Mouse (Mus musculus): Measurements from ENCODE around the gene Olfr313.
"Not testable (repeated sequence)": the region's sequence is repeated elsewhere in the genome, so short reads cannot be mapped to it uniquely, and the experiment has no call there.

The Olfr313 gene

DNA sequence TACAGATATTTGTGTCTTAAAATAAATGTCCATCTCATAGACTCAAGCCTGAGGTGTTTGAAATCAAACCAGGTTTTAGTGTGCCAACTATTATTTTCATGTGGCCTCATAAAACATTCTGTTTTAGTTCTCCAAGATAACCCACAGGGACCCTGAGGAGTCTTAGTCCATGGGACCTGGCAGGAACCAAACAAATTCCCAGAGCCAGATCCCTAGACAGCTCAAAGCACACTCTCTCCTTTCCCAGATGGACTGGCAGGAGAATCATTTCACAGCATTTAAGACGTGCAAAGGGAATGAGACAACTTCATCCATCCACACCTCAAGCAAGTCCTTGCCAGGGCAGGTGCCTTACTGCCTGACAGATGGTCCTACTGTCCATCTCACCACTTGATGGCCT is at the start of gene Olfr313:
Olfr313 (plus strand) TSS at position 301 of the 400 bp plus-strand sequence.
- in situ Hi-C loops (cut with MboI; ENCODE audit: unreplicated experiment in 2 of 2), result not testable (repeated sequence)

DNA sequence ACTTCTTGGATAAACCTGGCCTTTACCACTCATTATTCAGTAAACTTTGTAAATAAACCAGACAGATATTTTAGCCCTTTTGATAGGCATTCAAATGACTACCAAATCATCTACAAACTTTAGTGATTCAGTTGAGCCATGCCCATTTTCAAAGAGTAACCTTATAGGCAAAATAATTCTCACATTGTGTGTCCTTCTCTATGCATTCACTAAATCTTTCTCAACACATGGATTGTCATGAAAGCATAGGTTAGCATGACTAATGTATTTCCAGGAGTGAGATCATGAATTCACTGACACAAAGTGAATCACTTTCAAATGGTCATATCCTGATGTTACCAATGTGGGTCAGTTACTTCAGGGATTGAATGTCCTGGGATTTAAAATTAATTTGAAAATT is 41.9 kb upstream of the Olfr313 start, which contains the start of gene Olfr315:
Olfr315 (plus strand) TSS at position 301 of the 400 bp plus-strand sequence.
- in situ Hi-C loops (cut with MboI; ENCODE audit: unreplicated experiment in 2 of 2), result no loop called here

DNA sequence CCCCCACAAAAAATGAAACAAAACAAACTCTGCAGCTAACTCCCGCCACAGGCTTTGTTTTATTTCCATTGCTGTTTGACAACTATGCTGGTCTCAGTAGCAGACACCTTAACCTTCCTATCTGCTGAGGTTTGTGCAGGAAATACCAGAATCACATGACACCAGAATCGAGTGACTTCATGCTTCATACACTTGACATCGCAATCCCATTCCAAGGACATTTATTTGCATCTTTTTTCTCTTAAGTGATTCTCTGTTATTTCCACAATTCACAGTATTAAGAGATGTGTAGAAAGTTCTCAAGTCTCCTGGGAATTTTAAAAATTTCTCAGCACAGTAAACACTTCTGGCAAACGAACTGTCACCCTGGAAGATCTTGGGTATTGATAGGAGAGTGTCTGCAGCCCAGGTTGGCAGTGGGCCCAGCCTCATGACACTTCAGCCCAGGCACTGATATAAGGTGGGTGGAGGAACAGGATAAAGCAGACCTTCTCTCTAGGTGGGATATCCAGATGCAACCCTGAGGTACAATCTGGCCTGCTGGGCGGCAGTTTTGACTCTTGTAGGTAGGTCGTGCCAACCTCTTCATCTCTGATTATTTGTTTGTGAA is 32.2 kb upstream of the Olfr313 start, which contains the start of gene Olfr314:
Olfr314 (plus strand) TSS at position 473 of the 610 bp plus-strand sequence.
- in situ Hi-C loops (cut with MboI; ENCODE audit: unreplicated experiment in 2 of 2), result no loop called here

DNA sequence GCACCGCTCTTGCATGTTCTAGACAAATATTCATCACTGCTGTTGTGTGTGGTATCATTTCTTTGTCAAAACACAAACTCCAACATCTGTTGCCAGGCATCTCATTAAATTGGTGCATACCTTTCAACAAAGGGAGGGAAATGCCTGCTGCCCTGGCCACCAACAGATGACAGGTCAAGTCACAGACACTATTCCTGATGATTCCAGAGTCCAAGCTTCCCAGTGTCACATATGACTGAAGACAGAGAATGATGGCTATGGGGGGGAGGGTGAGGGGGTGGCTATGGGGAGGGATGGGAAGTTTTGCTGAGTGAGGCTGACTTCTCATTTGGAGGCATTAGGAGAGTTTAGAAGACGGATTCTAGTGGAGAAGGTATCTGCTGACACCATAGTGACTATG is 30.6 kb upstream of the Olfr313 start:
- in situ Hi-C loops (cut with MboI; ENCODE audit: unreplicated experiment in 2 of 2), result no loop called here

DNA sequence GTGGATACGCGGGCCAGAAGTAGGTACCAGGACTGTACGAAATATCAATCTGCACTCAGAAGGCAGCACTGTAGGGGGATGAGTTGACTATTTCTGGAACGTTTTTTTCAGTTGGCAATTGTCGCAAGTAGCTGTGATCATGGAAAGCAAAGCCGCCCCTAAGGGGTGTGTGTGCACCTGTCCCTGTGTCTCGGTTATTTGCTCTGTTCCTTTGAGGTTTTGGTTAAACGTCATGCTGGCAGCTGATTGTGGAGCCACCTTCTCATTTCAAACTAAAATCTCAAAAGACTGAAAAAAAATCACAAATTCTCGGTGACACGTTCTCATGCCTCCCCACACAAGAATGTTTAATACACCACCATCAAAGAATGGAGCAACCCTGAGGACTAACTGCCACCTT is 27.1 kb upstream of the Olfr313 start:
- in situ Hi-C loops (cut with MboI; ENCODE audit: unreplicated experiment in 2 of 2), result no loop called here

DNA sequence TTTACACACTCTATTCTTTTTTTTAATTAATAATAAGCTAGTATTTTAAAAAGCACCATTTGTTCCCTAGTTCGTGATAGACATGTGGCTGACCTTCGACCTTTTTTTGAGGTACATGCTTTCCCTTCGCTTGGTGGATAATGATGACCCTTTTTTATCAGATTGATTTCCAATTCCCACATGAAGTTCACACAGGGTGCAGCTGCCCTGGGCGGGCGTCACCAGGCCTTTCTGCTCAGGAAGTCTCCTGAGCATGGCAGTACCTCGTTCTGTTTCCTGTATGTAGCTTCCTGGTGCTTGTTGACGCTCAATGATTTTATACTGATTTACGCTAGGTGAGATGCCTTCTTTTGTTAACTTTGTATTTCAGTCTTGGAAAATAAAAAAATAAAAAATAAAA is 26.5 kb upstream of the Olfr313 start:
- in situ Hi-C loops (cut with MboI; ENCODE audit: unreplicated experiment in 2 of 2), result no loop called here

DNA sequence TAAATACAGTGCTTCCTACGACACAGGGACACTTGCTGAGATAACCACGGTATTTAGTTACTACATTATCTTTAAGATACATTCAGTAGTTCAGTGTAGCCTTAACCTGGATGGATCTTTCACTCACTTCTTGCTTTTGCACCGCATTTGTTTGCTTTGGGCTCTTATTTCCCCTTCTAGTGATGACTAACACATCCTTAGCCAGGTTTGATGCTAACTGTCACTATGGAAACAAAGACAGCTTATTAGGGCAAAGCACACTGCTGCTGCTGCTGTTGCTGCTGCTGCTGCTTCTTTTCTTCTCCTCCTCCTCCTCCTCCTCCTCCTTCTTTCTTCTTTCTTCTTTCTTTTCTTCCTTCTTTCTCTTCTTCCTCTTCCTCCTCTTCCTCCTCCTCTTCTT is 25.3 kb upstream of the Olfr313 start:
- in situ Hi-C loops (cut with MboI; ENCODE audit: unreplicated experiment in 2 of 2), result no loop called here

DNA sequence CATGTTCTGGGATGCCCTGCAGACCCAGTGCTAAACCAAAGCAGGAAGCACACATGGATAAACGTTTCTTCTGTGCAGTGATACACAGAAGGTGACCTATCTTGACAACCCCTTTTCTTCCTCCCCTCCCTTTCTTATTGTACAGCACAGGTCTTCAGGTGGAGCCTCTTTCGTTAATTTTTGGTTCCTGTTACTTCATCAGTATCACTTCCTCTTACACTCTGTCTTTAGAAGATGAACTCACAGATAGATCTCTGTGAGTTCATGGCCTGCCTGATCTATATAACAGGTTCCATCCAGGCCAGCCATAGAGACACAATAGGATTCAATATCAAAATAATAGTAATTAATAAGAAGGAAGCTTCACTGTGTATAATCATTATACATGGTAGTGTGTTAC is 24.7 kb upstream of the Olfr313 start:
- in situ Hi-C loops (cut with MboI; ENCODE audit: unreplicated experiment in 2 of 2), result no loop called here

DNA sequence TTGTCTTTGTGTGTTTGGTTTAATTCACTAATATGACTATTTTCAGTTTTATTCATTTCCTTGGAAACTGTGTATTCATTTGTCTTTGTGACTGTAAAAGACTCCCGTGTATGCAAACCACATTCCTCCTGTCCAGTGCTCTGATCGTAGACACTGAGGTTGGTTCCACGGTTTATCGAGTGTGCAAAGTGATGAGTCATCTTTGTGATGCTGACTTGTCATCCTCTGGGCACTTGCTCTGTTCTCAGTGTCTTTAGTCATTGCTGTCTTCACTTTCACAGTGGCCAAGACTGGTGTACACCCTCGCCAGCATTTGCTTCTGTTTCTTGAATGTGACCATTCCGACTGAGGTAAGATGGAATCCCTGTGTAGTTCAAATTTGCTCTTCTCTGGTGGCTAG is 24.2 kb upstream of the Olfr313 start:
- in situ Hi-C loops (cut with MboI; ENCODE audit: unreplicated experiment in 2 of 2), result no loop called here

DNA sequence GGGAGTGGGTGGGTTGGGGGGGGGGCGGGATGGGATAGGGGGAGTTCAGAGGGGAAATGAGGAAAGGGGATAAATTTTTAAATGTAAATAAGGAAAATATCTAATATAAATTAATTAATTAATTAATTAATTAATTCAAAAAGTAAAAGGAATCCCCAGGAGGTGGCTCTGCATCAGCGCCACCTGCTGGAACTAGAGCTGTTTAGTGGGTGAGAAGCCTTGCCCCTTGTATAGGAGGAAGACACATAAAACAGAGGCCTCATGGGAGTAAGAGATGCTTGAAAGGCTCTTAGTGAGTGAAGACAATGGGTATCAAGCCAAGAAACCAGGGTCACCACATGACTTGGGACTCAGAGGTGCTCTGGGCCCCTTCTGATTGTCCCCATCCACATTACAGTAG is 18.9 kb upstream of the Olfr313 start:
- in situ Hi-C loops (cut with MboI; ENCODE audit: unreplicated experiment in 2 of 2), result no loop called here

DNA sequence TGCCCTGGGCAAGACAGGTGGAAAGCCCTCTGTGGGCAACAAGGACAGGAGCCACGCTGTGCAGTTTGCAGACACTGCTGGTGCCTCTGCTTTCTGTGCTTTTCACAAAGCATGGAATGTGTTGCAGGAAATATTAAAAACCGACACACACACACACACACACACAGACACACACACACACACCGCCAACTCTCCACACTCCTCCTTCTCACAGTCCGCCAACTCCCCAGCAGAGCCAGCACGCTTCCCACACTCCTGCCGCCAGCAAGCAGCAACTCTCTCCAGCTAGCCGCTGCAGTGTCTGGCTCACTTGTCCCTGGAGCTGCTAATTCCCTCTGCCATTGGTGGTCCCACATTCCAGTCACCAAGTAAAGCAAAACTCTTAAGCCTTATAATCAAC is 17.9 kb upstream of the Olfr313 start:
- in situ Hi-C loops (cut with MboI; ENCODE audit: unreplicated experiment in 2 of 2), result no loop called here

DNA sequence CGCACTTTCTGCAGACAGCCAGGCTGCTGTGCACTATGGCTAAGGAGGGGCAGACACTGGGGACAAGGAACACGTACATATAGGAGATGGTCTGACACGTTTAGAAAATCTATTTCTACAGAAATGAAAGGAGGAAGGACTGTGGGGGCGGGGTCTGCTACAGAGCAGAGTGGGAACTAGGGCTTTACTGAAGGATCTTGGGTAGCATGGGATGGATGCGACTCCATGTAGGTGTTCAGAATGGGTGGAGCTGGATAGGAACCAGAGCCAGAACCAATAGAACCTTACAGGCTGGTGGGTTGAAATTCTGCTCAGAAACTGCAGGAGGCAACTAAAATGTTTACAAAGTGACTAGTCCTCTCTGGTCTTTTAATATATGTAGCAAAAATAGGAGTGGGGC is 15.1 kb upstream of the Olfr313 start:
- in situ Hi-C loops (cut with MboI; ENCODE audit: unreplicated experiment in 2 of 2), result no loop called here

DNA sequence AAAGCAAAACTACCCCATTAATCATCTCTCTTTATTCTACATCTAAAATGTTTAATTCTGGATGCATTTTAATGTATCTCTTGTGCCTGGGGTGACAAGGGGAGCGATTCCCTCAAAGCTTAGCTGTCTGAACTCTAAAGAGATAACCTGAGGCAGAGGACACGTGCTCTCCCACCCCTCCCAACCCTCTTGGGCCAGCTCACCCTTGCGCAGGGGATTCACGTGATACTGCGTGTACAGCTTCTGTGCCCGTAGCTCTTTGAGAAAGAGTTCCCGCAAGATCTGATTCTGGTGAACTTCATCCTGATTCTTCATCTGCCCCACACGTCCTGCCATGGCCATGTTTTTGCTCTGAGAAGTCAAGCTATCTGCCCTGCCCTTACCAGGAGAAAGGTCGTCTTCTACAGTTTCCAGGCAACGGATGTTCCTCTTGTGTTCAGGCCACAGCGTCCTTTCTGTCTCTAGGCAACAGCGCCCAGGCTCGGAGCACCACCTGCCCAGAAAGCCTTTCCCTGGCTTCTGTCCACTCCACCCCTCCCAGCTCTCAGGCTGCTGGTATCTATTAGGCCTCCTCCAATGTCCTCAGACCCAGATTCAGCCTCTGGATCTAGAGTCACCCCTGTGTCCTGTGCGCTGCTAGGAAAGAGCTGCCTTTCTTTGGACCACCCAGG is 13.1 kb upstream of the Olfr313 start, which contains the start of gene Fam183b:
Fam183b (minus strand) TSS at position 403 of the 671 bp plus-strand sequence.
- in situ Hi-C loops (cut with MboI; ENCODE audit: unreplicated experiment in 2 of 2), result no loop called here

DNA sequence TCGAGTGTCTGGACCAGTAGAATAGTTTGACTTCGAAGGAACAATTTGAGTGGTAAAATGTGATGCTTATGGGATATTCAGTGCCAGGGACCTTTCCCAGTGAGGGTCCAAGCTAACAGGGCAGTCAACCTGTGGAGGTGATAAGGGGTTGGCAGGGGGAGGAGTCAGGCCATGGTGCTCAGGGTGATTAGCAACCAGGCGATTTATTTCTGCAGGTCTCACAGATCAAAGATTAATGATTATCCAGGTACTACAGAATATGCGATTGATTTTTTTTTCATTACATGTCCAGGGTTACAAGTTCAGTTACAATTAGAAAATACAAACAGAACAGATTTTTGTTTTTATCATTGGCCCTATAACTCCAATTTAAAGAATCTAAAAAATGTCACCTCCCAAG is 10.9 kb upstream of the Olfr313 start:
- in situ Hi-C loops (cut with MboI; ENCODE audit: unreplicated experiment in 2 of 2), result no loop called here

DNA sequence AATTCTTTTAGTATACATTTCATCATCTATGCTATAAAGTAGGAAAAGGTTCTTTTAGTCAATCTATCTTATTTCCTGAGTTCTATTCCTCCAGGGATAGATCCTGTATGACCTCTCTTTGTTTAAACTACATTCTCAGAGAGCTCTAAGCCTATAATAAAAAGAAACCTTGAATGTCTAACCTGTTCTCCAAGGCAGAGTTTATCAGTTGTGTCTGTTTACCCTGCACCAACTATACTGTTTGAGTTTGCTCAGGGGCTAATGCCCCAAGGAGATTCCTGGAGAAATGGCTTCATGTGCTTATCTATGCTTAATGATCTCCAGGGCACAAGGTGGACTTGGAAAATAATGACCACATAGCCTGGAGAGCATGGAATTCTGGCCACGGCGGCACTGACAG is 10.4 kb upstream of the Olfr313 start:
- in situ Hi-C loops (cut with MboI; ENCODE audit: unreplicated experiment in 2 of 2), result no loop called here

DNA sequence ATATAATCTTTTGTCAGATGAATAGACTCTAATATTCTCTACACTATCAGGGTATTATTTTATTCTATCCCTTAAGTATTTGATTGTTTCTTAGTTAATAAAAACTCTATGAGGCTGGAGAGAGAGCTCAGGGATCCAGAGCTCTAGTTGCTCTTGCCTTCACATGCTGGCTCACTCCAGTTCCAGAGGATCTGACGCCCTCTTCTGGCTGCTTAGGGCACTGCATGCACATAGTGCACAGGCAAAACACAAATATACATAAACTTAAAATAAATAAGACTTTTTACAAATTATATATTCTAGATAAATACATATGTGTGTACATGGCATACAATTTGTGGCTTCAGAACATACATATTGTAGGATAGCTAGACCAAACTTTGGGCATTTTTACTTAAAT is 2.8 kb upstream of the Olfr313 start:
- in situ Hi-C loops (cut with MboI; ENCODE audit: unreplicated experiment in 2 of 2), result no loop called here

DNA sequence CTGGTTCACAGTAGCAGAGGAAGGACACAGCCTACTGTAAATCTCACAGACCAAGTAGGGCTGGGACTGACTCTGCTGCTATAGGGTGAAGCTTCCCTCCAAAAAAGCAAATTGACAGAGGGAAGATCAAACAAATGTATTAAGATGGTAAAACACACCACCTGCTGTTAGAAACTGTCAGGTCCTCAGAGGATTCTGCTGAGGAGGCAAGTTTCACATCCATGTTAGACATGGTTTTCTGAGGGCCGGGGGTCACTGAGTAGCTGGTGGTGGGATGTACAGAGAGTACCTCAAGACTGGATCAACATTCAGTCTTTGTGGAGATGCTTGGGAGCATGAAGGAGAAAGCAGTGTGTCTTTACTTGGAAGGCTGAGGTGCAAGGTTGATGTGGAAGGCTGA is 876 bp downstream of the Olfr313 start:
- in situ Hi-C loops (cut with MboI; ENCODE audit: unreplicated experiment in 2 of 2), result no loop called here

DNA sequence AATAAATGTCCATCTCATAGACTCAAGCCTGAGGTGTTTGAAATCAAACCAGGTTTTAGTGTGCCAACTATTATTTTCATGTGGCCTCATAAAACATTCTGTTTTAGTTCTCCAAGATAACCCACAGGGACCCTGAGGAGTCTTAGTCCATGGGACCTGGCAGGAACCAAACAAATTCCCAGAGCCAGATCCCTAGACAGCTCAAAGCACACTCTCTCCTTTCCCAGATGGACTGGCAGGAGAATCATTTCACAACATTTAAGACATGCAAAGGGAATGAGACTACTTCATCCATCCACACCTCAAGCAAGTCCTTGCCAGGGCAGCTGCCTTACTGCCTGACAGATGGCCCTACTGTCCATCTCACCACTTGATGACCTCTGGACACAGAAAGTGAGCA is 14.1 kb downstream of the Olfr313 start, which contains the start of gene Olfr312:
Olfr312 (plus strand) TSS at position 301 of the 400 bp plus-strand sequence.
- in situ Hi-C loops (cut with MboI; ENCODE audit: unreplicated experiment in 2 of 2), result not testable (repeated sequence)

DNA sequence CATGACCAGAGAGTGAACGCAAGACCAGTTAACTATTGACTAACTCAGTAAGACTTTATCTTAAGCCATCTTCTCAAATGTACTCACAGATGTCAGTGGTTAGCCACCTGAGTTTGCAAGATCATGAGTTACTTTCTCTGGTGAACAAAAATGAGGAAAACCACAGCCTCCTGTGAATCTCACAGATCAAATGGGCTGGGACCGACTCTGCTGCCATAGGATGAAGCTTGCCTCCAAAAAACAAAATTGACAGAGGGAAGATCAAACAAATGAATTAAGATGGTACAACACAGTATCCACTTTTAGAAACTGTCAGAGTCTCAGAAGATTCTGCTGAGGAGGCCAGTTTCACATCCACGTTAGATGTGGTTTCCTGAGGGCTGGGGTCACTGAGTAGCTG is 15.0 kb downstream of the Olfr313 start:
- in situ Hi-C loops (cut with MboI; ENCODE audit: unreplicated experiment in 2 of 2), result no loop called here

DNA sequence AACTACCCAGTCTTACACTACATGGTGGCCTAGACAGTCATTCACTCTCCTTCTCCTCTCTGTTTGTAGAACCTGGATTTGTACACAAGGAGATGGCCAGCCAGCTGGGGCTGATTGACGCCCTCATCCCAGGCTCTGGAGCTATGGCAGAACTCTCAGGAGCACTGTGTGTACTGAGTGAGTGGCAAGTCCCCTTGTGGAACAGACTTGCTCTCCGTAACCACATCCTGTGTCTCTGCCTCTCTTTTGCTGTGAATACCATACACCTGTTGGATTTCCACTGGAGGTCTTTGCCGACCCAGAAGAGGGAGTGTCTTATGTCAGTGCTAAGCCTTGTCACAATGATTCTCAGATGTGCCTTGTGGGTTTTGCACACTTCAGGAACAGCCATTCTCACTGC is 17.7 kb downstream of the Olfr313 start:
- in situ Hi-C loops (cut with MboI; ENCODE audit: unreplicated experiment in 2 of 2), result not testable (repeated sequence)

DNA sequence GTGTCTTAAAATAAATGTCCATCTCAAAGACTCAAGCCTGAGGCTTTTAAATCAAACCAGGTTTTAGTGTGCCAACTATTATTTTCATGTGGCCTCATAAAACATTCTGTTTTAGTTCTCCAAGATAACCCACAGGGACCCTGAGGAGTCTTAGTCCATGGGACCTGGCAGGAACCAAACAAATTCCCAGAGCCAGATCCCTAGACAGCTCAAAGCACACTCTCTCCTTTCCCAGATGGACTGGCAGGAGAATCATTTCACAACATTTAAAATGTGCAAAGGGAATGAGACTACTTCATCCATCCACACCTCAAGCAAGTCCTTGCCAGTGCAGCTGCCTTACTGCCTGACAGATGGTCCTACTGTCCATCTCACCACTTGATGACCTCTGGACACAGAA is 24.2 kb downstream of the Olfr313 start, which contains the start of gene Olfr311:
Olfr311 (plus strand) TSS at position 301 of the 400 bp plus-strand sequence.
- in situ Hi-C loops (cut with MboI; ENCODE audit: unreplicated experiment in 2 of 2), result not testable (repeated sequence)

DNA sequence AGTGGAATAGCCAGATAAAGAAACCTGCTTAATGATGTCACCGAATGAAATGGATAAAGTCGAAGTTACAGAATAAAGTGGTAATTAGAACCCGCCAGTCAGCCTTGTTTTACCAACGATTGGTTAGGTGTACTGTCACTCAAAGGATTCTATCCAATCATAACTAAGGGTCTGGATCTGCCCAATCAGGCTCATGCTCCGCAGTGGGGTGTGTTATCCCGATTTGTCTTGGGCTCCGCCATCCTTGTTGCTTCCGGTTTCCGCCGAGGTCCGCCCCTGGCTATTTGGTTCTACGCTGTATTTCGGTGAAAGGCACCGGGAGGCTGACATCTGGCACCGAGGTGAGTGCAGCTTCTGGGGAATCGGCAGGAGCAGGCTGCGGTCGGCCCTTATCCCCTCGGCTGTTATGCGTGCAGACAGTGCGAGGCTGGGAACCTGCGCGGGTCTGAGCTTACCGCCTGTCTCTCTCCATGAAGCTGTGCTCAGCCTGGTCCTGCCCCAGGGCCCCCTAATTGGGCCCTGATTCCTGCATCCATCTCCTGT is 32.2 kb downstream of the Olfr313 start, which contains the start of gene Gm12258:
Gm12258 (plus strand) TSS at position 240 of the 543 bp plus-strand sequence.
- in situ Hi-C loops (cut with MboI; ENCODE audit: unreplicated experiment in 2 of 2), result no loop called here
